Mouse (Mus musculus) cerebellum, adult 2 months (tissue): ENCODE measurements around the gene Orai1.

Source experiments
- CTCF ChIP-seq: fragments of 200-500 bp; IDR thresholded peaks from 2 replicates; pipeline ENCODE4 v1.5.1; 2011; ENCODE audit warnings: low read depth, mild to moderate bottlenecking, control low read depth, low read length, moderate library complexity, borderline replicate concordance; ENCODE audit not compliant: insufficient read depth
- POLR2A ChIP-seq: fragments of 200-500 bp; IDR thresholded peaks from 2 replicates; pipeline ENCODE4 v1.6.1; 2011; ENCODE audit warnings: low read length, control low read depth, borderline replicate concordance; ENCODE audit not compliant: insufficient read depth

DNA sequence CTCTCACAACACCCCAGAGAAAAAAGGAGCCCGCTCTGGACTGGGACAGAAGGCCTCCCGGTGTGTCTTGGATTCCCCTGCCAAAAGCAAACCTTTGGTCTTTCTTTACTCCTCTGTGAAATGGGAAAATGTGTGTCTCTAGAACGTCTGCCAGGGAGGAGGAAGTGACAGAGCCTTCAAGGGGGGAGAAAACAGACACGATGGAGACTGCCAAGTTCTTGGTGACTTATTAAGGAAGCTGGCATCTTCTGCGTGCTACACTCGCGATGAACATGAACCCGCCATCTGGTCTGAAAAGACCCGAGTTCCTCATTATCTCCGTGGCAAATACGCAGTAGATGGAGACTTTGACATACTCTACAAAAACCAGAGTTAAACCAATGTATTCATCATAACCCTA, 49.4 kb upstream of the Orai1 start:
- no peak for TF ChIP-seq POLR2A
- no peak for TF ChIP-seq CTCF
